Mouse (Mus musculus): ENCODE measurements at regions not wholly inside any gene's neighbourhood (a gene's known extent, or its start where the extent isn't known, plus 50 kb on each side); places are given as distances from the start of the nearest gene placed in this dataset.
A peak's percentile ranks its signal among the peaks of the same experiment; 100 is the strongest.

DNA sequence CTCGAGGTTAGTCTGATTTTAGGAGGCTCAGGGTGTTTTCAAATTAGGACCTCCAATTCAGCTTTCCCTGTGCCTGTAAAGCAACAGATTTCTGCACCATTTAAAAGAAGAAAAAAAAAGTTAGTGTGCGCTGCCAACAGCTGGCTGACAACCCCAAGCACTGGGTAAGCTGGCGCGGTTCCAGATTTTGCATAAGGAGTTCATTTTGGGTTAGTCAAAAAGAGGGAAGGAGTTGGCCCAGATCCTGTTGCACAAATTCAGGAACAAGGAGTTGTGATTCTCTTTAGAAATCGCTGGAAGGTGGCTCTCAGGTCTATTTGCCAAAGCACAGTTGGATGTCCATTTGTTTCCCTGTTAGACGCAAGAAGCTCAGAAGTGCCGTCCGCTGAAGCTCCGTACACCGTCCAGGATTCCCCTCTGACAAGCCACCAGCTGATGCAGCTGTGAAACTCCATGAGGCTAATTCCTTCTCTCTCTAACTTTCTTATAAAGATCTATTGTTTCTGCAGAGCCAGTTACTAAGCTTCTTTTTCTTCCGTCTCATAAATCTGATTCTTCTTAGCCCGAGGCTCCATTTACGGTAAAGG, 184.6 kb downstream of the Cand1 start:
- peak; percentile 68 to 69 for DNase-seq (ENCODE audit: low spot score in 2 of 2)

DNA sequence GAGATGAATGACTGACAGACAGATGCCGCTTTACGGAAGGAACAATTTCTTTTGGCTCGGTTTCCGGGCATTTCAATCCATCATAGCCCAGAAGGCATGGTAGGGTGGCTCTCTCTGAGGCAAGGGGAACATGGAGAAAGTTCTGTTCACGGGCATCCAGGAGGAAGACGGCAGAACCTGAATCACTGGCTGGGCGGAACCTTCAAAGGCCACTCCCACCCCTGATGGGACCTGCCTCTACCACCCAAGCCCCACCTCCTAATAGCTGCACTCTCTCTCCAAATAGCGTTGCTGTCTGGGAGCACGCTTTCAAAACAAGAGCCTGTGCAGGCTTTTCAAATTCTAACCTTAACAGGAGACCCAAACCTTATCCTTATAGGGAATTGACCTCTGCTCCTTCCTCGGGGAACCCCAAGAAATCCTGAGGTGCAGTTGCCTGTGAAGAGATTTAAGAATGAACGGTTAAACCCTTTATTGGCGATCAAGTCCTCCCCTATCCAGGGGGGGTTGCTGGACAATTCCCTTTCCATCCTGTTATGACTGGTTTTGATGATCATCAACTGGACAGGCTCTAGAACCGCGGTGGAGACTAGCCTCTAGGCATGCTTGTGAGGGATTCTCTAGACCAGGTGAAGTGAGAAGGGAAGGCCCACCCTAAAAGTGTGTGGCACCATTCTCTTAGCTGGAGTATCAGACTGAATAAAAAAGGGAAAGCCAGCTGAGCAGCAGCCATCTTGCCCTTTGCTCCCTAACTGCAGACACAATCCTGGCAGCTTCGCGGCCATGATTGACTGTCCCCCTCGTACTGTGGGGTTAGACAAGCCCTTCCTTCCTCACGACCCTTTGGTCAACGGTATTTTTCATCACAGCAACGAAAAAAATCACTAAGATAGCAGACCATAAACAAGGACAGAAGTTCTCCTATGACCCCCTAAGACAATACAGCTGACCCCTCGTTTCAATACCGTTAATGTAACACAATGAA, 184.5 kb upstream of the Dyrk2 start:
- no peak for DNase-seq (ENCODE audit: low spot score in 2 of 2)

DNA sequence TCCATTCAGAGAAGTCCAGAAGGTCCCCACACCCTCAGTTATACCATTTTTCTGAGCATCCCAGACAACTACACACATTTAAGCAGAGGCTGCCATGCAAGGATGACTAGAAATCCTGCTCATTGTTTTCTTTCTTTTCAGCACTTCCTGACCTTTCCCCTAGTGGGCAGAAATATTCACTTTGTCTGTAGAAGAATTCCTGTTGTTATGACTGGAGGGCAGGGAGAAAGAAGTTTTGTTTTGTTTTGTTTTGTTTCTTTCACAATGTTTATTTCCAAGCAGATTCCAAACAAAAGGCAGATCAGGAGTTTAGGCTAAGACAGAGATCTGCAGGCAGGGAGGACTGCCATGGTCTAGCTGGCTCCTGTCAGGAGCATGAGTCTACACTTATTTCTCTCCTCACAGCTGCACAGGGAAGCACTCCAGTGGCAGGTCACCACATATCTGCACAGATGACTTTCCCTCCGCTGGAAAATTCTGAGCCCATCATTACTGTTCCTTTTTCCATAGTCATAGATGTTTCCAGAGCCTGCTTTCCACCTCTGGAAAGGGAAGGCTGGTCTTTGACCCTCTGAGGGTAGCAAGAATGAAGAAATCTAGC, 182.5 kb upstream of the Dyrk2 start:
- DNase-seq (ENCODE audit: low spot score in 2 of 2), result no peak

DNA sequence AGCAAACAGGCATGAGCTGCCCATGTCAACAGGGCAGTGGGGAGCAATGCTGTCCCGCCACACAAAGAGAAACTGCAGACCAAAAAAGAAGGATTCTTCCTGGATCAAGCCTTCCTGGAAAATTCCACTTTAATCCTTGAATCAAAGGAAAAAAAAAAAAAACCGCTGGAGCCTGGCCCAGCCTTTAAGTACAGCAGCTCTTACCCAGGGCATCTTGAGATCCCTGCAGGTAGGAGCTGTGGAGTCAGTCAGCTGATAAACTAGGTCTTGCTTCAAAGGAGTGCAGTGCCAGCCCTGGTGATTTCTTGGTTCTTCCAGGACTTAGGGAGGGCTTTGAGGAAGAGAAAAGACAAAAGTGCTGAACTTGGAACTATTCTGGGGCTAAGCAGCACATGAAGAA, 181.6 kb upstream of the Dyrk2 start:
- DNase-seq (ENCODE audit: low spot score in 2 of 2), result no peak

DNA sequence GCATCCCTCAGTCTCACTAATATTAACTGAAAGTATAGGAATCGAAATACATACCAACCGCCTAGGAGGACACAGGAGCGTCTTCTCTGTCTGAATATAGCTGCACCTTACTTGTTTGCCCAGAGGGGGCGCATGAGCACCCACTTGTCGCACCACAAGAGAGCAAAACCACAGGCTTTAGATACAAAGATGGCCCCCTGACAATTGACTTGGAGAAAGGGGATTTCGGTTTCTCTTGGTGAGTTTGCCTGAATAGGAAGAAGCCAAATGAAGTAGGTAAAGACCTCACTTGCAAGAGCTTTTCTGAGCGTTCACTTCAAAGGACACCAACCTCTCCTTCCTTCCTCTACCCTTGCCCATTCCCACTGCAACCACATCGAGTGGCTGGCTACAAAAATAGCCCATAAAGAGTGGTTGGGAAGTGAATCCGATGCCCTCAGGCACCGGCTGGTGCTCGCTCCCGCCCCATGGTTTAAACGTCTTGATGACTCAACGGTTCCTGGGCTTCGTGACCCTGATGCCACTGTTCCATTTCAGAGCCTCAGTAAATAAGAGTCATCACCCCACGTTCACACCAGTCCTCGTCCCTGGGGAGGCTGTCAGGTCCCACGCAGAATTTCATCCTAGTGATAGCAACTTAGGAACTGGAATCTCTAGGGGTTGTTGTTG, 180.1 kb upstream of the Dyrk2 start:
- DNase-seq (ENCODE audit: low spot score in 2 of 2), result no peak

DNA sequence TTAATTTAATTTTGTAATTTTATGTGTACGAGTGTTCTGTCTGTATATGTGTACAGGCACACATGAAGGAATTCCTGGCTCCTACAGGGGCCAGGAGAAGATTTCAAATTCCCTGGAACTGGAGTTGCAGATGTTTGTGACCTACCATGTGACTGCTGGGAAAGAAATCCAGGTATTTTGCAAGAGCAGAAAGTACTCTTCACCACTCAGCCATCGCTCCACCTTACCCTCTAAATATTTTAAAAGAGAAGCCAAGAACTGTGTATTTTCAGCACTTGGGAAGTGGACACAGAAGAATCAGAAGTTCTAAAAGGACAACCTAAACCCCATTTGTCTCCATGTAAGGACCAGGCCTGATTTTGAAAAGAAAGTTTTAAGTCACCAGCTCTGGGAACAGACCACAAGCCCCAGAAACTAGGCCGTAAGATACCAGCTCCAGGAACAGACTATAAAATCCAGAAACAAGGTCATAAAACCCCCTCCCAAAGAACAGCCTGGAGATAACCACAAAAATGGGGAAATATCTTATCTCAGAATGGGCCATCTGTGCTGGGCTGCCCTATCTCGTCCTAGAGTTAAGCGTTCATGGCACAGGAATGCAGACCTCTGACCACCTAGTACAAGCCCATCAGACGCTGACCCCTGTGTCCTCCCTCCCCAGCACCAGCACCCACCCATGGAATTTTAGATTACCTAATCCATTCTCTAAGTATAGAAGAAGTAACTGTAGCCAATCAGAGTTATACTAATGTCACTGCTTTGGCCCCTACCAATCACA, 178.8 kb upstream of the Dyrk2 start:
- no peak for DNase-seq (ENCODE audit: low spot score in 2 of 2)

DNA sequence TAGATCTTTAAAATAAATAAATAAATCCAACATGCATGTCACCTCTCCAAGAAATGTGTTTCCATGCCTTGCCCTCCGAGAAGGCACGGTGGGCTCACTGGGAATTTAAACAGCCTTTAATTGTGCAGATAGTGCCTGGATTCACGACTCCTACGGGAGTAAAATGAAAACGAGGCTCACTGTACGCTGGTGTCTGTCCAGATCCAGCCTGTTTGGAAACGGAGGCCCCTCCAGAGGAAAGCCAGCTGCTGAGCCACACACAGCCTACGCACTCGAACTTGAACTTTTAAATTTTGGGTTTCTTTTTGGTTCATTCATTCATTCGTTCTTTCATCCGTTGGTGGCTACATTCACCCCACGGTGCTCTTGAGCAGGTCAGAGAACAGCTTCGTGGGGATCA, 175.1 kb upstream of the Dyrk2 start:
- no peak for DNase-seq (ENCODE audit: low spot score in 2 of 2)

DNA sequence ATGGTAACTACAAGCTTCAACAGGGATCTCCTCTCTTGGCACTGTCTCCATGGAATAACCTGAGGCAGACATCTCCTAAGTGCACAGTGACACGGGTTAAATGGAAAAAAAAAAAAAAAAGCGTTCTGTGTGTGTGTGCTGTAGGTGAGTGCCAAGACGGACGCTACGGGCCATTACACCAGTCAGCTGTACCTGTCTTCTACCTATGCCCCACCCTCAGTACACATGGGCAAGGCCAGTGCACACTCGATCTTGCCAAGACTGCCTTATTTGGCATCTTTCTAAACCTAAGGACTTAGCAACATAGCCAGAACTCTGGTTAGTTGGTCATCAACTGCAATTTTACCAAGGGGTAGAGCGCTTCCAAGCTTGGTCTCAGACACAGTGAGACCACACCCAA, 173.1 kb upstream of the Dyrk2 start:
- no peak for DNase-seq (ENCODE audit: low spot score in 2 of 2)

DNA sequence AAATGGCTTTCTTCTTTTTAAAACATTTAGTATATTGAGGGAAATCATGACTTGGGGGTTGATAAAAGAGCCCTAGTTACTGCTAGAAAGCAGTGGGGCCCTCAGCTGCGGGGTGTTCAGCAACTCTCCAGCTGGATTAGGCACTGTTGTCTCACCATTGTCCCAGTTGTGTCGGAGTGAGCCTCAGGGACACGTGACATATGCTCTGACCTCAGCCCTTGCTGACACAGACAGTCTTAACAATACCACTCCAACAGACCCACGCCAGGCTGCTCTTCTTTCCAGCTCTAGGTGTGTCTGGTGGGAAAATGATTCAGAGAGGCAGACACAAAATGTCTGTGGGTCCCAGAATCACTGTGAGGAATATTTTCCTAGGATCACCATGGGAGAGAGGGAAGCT, 170.2 kb upstream of the Dyrk2 start:
- no peak for DNase-seq (ENCODE audit: low spot score in 2 of 2)

DNA sequence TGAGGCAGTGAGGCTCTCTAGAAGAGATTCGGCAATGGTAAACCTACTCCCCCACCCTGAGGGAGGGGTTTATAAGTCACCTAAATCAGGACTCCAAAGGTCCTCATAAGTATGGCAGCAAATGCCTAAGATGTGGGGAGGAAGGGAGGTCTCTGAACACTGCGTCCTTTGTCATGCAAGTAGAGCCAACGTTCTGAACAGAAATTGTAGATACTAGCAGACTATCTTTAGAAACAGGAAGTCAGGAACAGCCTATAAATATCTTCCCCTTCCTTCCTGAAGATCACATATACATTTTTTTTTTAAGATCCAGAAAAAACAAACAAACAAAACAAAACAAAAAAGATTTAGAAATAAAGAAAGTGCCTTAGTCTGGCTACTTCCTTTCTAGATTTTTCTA, 169.7 kb upstream of the Dyrk2 start:
- DNase-seq (ENCODE audit: low spot score in 2 of 2), result no peak

DNA sequence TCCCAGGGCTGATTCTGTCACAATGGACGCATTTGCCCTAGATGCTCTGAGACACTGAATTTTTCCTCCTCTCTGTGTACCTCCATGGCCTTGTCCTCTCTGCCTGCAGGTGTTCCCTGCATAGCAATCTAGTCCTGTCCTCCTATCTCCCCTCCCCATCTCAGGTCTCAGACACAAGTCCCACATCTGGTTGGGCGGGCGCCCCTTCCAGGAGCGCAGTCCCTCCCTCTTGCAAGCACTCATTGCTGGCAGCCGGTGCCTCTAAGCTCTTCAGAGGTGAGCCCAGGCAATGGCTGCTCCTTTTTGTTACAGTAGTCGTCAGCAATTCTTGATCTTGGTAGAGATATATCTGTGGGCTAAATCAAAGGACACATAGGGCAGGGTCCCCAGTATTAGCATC, 169.0 kb upstream of the Dyrk2 start:
- DNase-seq (ENCODE audit: low spot score in 2 of 2), result no peak

DNA sequence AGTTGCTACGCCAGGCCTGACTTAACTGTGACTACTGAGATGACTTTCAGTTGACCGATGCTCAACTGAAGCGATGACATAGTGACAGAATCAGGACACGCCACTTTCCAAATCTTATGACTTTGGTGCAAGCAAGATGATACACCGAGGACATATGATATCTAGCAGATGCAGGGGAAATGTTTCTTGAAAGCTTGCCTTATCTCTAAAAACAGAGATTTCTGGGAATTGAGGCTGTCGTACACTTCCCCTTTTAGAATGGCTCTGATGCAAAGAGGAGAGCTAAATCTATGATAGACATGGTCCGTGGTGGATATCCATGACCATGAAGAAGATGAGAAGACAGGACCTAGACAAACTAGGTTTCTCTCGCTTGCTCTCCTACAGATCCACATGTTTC, 167.8 kb upstream of the Dyrk2 start:
- DNase-seq (ENCODE audit: low spot score in 2 of 2), result no peak

DNA sequence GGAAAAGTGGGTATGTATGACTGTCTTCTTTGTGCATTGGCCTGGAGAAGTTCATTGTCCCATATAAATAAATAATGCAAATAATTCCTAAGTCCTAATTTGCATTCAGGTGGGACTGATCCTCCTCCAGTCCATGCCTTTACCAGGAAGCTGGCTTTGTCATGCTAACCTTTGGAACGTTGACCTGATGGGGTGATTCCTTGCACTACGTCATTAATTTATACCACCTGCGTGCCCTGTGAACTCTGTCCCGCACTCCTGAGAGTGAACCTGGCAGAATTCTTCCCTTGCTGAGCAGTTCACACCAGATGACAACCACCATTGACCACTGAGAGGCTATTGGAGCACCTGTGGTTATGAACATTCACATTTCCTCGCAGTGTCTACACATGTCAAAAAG, 165.9 kb upstream of the Dyrk2 start:
- DNase-seq (ENCODE audit: low spot score in 2 of 2), result no peak

DNA sequence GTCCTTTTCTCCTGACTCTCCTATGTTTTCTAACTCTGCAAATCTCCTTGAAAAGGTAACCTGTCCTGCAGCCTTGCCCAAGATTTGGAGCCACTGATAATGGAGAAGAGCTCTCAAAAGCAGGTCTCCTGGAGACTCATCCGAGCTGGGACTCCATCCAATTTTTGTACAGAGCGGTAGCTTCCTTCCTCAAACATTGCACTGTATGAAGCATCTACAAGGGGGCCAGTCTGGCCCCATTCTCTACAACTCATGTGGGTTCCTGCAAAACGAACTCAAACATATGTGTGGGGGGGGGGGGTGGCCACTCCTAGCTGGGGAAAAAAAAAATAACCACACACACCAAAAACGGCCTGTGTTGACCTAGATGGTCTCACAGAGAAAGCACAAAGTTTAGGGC, 164.4 kb upstream of the Dyrk2 start:
- DNase-seq (ENCODE audit: low spot score in 2 of 2), result no peak

DNA sequence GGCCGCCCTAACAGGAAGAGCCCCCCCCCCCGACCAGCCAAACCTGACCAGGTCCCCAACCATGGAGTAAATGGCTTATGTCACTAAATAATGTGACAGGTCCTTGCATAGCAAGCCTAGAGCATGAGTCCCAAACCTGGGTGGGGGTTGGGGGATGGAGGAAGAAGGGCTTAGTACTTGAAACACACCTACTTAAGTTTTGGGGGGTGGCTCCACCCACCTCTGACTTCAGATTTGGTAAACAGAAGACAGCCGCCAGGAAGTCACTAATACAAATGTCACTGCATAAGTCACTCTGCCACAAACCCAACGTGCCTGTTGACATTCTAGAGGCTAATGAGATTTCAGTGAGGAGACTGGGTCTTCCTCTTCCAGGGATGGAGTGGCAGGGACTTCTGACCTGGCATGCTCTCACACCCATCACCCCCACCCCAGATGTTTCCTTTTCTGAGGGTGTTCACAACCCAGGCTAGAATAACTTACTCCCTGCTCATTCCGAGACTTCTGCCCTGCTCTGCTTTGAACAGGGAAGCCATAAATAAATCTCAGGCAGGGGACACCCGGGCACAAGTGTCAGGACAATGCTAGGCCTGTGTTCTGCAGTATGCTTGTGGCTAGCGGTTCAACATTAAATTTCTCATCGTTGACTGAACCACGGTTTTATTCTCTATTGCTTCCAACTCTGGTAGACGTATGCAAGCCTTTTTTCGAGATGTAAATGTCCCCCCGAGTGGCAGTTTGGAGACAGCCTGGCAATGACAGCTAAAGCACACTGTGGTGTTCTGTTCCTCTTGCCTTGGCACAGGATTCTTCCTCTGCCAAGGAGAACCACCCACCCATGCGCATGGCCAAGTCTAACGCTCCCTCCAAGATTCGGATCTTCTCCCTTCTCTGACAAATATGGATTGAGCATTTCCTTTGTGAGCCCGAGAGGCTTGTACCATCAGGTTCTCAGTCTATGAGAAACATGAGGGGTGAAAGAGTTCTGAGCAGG, 161.6 kb upstream of the Dyrk2 start:
- peak; percentile 38 to 56 for DNase-seq (ENCODE audit: low spot score in 2 of 2)

DNA sequence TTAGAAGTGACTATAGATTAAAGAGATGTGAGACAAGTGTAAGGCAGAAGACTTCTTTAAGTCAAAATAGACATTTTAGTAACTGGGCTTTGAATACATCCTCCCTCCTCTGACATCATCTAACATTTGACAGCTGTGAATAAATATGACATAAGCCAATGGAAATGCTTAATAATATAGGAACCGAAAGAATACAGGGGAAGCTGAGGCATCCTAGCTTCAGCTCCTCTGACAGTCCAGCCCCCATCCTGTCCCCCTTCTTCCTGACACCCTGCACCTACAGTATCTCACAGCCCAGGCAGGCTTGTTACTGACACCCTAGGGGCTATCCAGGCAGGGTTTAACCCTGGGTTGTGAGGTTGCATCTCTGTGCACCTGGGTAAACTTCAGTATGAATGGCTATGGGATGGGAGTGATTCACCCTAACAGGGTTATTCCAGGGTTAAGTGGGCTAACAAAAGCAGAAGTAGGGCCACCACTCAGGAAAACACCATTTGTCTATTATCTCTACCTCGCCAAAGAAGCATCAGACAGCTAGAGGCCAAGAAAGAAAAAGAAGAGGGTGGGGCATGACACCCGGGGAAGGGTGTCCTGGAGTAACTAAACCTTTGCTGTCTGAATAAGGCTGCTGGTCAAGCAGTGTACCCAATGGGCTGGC, 158.6 kb upstream of the Dyrk2 start:
- DNase-seq (ENCODE audit: low spot score in 2 of 2), result no peak

DNA sequence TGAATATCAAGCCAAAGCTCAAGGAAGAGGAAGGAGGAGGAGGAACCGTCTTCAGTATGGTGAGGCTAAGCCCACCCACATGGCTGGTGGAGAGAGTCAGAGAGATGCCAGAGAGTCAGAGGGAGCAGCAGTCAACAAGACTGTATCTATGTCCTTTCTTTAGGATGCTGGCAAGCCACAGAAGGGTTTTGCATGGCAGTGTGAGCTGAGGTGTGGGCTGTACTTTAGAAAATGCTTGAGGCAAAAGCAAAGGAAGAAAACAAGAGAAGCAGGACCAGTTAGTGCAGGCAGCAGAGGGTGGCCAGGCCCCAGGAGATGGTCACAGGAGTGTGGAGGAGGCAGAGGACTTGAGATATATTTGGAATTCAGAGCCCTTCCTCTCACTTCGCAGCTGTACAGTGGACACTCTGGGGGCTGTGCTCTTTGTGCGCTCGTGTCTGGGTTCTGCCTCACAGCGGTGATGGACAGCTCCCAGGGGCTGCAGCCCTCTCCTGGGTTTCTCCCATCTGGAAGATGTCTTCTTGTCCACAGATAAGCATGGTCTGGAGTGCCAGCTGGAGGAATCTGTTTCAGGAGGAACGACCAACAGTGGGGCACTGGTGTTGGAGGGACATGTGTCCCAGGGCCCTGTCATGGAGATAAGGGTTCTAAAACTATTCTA, 157.4 kb upstream of the Dyrk2 start:
- DNase-seq (ENCODE audit: low spot score in 2 of 2), result peak; percentile 42 to 52

DNA sequence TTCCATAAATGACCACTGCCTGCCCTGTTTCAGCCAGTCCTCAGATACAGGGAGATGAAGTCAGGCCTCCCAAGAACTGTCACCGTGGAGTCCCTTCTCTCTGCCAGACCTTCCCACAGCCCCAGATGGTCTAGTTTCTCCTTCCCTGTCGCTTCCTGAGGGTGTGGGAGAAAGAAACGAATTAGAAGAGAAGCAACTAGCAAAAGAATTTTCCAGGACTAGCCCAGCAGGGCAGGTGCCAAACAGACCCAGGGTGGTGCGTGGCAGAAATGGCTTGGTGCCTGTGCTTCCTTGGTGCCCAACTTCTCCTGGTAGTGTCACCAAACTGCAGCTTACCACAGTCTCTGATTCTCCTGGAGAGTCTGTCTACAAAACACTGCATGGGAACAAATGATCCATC, 156.3 kb upstream of the Dyrk2 start:
- peak; percentile 49 to 62 for DNase-seq (ENCODE audit: low spot score in 2 of 2)

DNA sequence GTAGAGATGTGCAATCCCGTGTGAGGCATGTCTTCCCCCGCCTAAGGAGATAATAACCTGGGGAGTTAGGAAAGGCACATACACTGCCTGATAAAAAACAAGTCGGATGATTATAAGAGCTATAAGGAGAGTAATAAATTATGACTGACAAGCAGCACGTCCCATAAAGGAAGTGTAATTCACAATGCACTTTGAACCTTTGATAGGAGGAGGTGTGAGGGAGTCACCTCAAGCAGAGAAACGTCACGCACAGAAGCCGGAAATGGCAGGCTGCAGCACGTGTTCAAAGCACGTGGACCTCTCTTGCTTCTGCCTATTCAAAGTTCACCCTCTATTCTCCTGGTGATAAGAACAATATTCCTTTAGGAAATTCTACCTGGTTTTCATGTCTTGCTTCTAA, 154.4 kb upstream of the Dyrk2 start:
- no peak for DNase-seq (ENCODE audit: low spot score in 2 of 2)
